Mouse (Mus musculus) midbrain, embryonic 12.5 days (tissue): Measurements from ENCODE around the gene Atp1b4. TPM values are rescaled to one million over a fixed set of nuclear protein-coding genes. Genes with fewer than 3 reads are reported as not detected.

Experiments
- polyA plus RNA-seq: library from polyadenylated mRNA; unstranded; fragments of >200 nt; fragmentation: Nextera tagmentation; extraction: Ambion mirVana; gene quantifications from 2 replicates; pipeline ENCODE4 v1.2.1, GENCODE M21; 2016

Gene Atp1b4
- polyA plus RNA-seq, 1 experiment from 2014 or later: not detected

Other genes with a start within 250 kb of the Atp1b4 start
- gene Rhox10, start 249.7 kb upstream of the Atp1b4 start, polyA plus RNA-seq: not detected in 2 replicates
- not detected in 2 replicates for gene Rhox11, start 231.0 kb upstream of the Atp1b4 start, polyA plus RNA-seq
- gene Rhox12, start 205.3 kb upstream of the Atp1b4 start, polyA plus RNA-seq: not detected in 2 replicates
- not detected in 2 replicates for gene Rhox13, start 195.0 kb upstream of the Atp1b4 start, polyA plus RNA-seq
- 6.2 and 6.6 TPM in 2 replicates for gene Zbtb33, start 126.4 kb upstream of the Atp1b4 start, polyA plus RNA-seq
- 13.1 and 14.6 TPM in 2 replicates for gene Tmem255a, start 63.7 kb upstream of the Atp1b4 start, polyA plus RNA-seq
- 66.9 and 68.4 TPM in 2 replicates for gene Lamp2, start 140.3 kb downstream of the Atp1b4 start, polyA plus RNA-seq